In genomic region chr12:112854610-112855333, GRCm38 (mm10) we compare ENCODE assay signal across 13 mouse cellular contexts. TPM values are rescaled to one million over a fixed set of nuclear protein-coding genes. Genes with fewer than 3 reads are reported as not detected.
DNase-seq lines count a peak whose midpoint lies in the region; ATAC-seq lines count a peak whose summit lies in the region.
"Had no signal": no experiment of that assay in that cellular context is flagged by ENCODE, and none has a peak within 500 bp of the region (broad histone marks: within the 10 kb centered on the region; RNA-seq: fewer than 3 reads in every experiment).

No protein-coding gene starts in this region.

- WGBS in embryonic facial prominence, embryonic 13.5 days, result 65% methylated on average over 7 of the region's 7 CpGs
- WGBS in embryonic facial prominence, embryonic 10.5 days, result 81% methylated on average over 7 of the region's 7 CpGs
- 82% methylated on average over 7 of the region's 7 CpGs for WGBS in hindbrain, embryonic 13.5 days

- no peak for DNase-seq in embryonic facial prominence, embryonic 10.5 days (ENCODE audit: low spot score)
- peak; percentile 93 for DNase-seq in CD4-positive helper T cell, adult 2 months (ENCODE audit: low read depth, low spot score)
- DNase-seq in spleen, postnatal 36 days (ENCODE audit: low spot score in 2 of 2), result peak; percentile 78 to 79
- no peak for DNase-seq in ovary, adult 18-20 months (ENCODE audit: low spot score)
- DNase-seq in ovary, postnatal 36 days (ENCODE audit: low spot score), result no peak
- DNase-seq: cerebellum, postnatal 25 days; left cerebral cortex, postnatal 4 days had no signal

- no peaks in the 10 kb centered on the region for H3K4me1 ChIP-seq in embryonic facial prominence, embryonic 13.5 days
- peaks cover 4% of the 10 kb centered on the region for H3K4me1 ChIP-seq in embryonic facial prominence, embryonic 10.5 days
- no peaks in the 10 kb centered on the region for H3K4me1 ChIP-seq in hindbrain, embryonic 13.5 days (replicated peaks)

- no peak overlapping the region for H3K4me2 ChIP-seq in embryonic facial prominence, embryonic 13.5 days
- no peak overlapping the region for H3K4me2 ChIP-seq in hindbrain, embryonic 13.5 days
- H3K4me2 ChIP-seq: heart, embryonic 11.5 days; midbrain, embryonic 11.5 days had no signal

- no peaks in the 10 kb centered on the region for H3K36me3 ChIP-seq in embryonic facial prominence, embryonic 13.5 days
- H3K36me3 ChIP-seq in embryonic facial prominence, embryonic 10.5 days (replicated peaks), result no peaks in the 10 kb centered on the region
- no peaks in the 10 kb centered on the region for H3K36me3 ChIP-seq in hindbrain, embryonic 13.5 days

- H3K4me3 ChIP-seq in embryonic facial prominence, embryonic 13.5 days, result no peak overlapping the region
- H3K4me3 ChIP-seq in embryonic facial prominence, embryonic 10.5 days, result no peak overlapping the region
- no peak overlapping the region for H3K4me3 ChIP-seq in hindbrain, embryonic 13.5 days

- H3K27ac ChIP-seq in embryonic facial prominence, embryonic 13.5 days, result no peak overlapping the region
- H3K27ac ChIP-seq in embryonic facial prominence, embryonic 10.5 days (replicated peaks), result no peak overlapping the region
- no peak overlapping the region for H3K27ac ChIP-seq in hindbrain, embryonic 13.5 days
- H3K27ac ChIP-seq: hindbrain, postnatal 0 days had no signal

- no peaks in the 10 kb centered on the region for H3K9me3 ChIP-seq in embryonic facial prominence, embryonic 13.5 days
- no peaks in the 10 kb centered on the region for H3K9me3 ChIP-seq in embryonic facial prominence, embryonic 10.5 days
- H3K9me3 ChIP-seq in hindbrain, embryonic 13.5 days, result no peaks in the 10 kb centered on the region

- 0 out of 2 replicates have a peak overlapping the region, but pooled peaks have one; percentile 27 for H3K9ac ChIP-seq in embryonic facial prominence, embryonic 13.5 days
- H3K9ac ChIP-seq in hindbrain, embryonic 13.5 days, result no peak overlapping the region

- H3K27me3 ChIP-seq in embryonic facial prominence, embryonic 13.5 days, result no peaks in the 10 kb centered on the region; the same call in 1 of the 2 replicates
- no peaks in the 10 kb centered on the region for H3K27me3 ChIP-seq in embryonic facial prominence, embryonic 10.5 days (replicated peaks; ENCODE audit: low read depth, poor library complexity, severe bottlenecking)
- no peaks in the 10 kb centered on the region for H3K27me3 ChIP-seq in hindbrain, embryonic 13.5 days

- ATAC-seq in embryonic facial prominence, embryonic 13.5 days (ENCODE audit: insufficient number of reproducible peaks, insufficient read depth, low FRiP score, low TSS enrichment, low read depth), result no peak
- ATAC-seq in granulocyte monocyte progenitor cell, adult 5-6 weeks (replicated peaks; ENCODE audit: poor library complexity, severe bottlenecking), result peak; percentile 47
- no peak for ATAC-seq in hindbrain, embryonic 13.5 days (ENCODE audit: low FRiP score)
- ATAC-seq: hindbrain, postnatal 0 days had no signal

RNA-seq across cellular contexts. Expression of gene Gpr132, which starts 13.3 kb away (rescaled TPM):
- polyA plus RNA-seq in embryonic facial prominence, embryonic 13.5 days (2015; fragmentation: Nextera tagmentation; extraction: Ambion mirVana), result 0.17 TPM in 1 of 2 replicates, not detected in the other
- polyA plus RNA-seq in embryonic facial prominence, embryonic 10.5 days (2016; fragmentation: Nextera tagmentation; extraction: Ambion mirVana), result 0.30 TPM in 1 of 2 replicates, not detected in the other
- 10.4 and 20.5 TPM in 2 replicates for total RNA-seq in granulocyte monocyte progenitor cell, adult 5-6 weeks (2014; fragmentation: Nextera tagmentation)
- 5.8 and 6.2 TPM in 2 replicates for total RNA-seq in granulocyte monocyte progenitor cell, adult 5-6 weeks (2017)
- polyA plus RNA-seq in hindbrain, embryonic 13.5 days (2015; fragmentation: Nextera tagmentation; extraction: Ambion mirVana), result not detected in 2 replicates
- total RNA-seq: left cerebral cortex, postnatal 4 days had no signal
- polyA plus RNA-seq: midbrain, embryonic 11.5 days had no signal

RNA-seq across cellular contexts. Expression of gene Cdca4, which starts 25.5 kb away (rescaled TPM):
- polyA plus RNA-seq in embryonic facial prominence, embryonic 13.5 days (2015; fragmentation: Nextera tagmentation; extraction: Ambion mirVana), result 139 and 147 TPM in 2 replicates
- polyA plus RNA-seq in embryonic facial prominence, embryonic 10.5 days (2016; fragmentation: Nextera tagmentation; extraction: Ambion mirVana), result 180 and 183 TPM in 2 replicates
- total RNA-seq in granulocyte monocyte progenitor cell, adult 5-6 weeks (2014; fragmentation: Nextera tagmentation), result 65.6 and 66.5 TPM in 2 replicates
- total RNA-seq in granulocyte monocyte progenitor cell, adult 5-6 weeks (2017), result 61.9 and 64.3 TPM in 2 replicates
- 55.3 and 60.5 TPM in 2 replicates for polyA plus RNA-seq in hindbrain, embryonic 13.5 days (2015; fragmentation: Nextera tagmentation; extraction: Ambion mirVana)

RNA-seq across cellular contexts. Expression of gene Clba1, which starts 46.0 kb away (rescaled TPM):
- polyA plus RNA-seq in embryonic facial prominence, embryonic 13.5 days (2015; fragmentation: Nextera tagmentation; extraction: Ambion mirVana), result 8.3 and 9.8 TPM in 2 replicates
- polyA plus RNA-seq in embryonic facial prominence, embryonic 10.5 days (2016; fragmentation: Nextera tagmentation; extraction: Ambion mirVana), result 9.3 and 10.1 TPM in 2 replicates
- total RNA-seq in granulocyte monocyte progenitor cell, adult 5-6 weeks (2014; fragmentation: Nextera tagmentation), result 1.7 and 2.4 TPM in 2 replicates
- total RNA-seq in granulocyte monocyte progenitor cell, adult 5-6 weeks (2017), result 0.30 and 1.2 TPM in 2 replicates
- polyA plus RNA-seq in hindbrain, embryonic 13.5 days (2015; fragmentation: Nextera tagmentation; extraction: Ambion mirVana), result 20.0 and 21.9 TPM in 2 replicates

RNA-seq across cellular contexts. Expression of gene Ahnak2, which starts 52.3 kb away (rescaled TPM):
- 0.95 and 1.2 TPM in 2 replicates for polyA plus RNA-seq in embryonic facial prominence, embryonic 13.5 days (2015; fragmentation: Nextera tagmentation; extraction: Ambion mirVana)
- 0.04 and 0.20 TPM in 2 replicates for polyA plus RNA-seq in embryonic facial prominence, embryonic 10.5 days (2016; fragmentation: Nextera tagmentation; extraction: Ambion mirVana)
- total RNA-seq in granulocyte monocyte progenitor cell, adult 5-6 weeks (2014; fragmentation: Nextera tagmentation), result not detected in 2 replicates
- total RNA-seq in granulocyte monocyte progenitor cell, adult 5-6 weeks (2017), result not detected in 2 replicates
- polyA plus RNA-seq in hindbrain, embryonic 13.5 days (2015; fragmentation: Nextera tagmentation; extraction: Ambion mirVana), result 0.84 and 0.86 TPM in 2 replicates

Comparison
In these comparisons a context has a peak if more than half of its experiments do, and no peak if none do; other contexts are left out.
1. DNase-seq: peak in CD4-positive helper T cell, adult 2 months (single experiment) and spleen, postnatal 36 days (2 of 2); none in embryonic facial prominence, embryonic 10.5 days (single experiment), ovary, adult 18-20 months (single experiment) and ovary, postnatal 36 days (single experiment).